Mouse (Mus musculus): Measurements from ENCODE around the gene Tnfsf14.

DNA sequence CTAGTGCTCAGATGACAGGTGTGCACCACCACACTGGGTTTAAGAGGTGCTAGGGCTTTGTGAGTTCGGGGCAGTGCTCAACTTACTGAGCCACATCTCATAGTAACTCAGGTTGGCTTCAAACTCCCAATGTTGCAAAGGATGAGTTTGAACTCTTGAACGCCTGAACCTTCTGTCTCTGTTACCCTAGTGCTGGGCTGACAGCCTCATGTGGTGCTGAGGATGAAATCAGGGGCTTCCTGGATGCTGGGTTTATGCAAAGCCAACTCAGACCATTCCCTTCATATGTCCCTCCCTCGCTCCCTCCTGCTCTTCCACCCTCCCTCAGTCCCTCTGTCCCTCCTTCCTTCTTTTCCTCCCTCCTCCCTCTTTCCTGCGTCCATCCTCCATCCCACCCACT lies 45.6 kb downstream of the Tnfsf14 start:
- TF ChIP-seq MAFK (IDR thresholded peaks at IDR 0.05; ENCODE audit: insufficient read depth, low read depth, low read length) (no peak), CHD2 (IDR thresholded peaks at IDR 0.05; ENCODE audit: low read depth, low read length) (no peak), ZC3H11A (IDR thresholded peaks at IDR 0.05; ENCODE audit: borderline replicate concordance, low read depth, low read length) (no peak), ZNF384 (IDR thresholded peaks at IDR 0.05; ENCODE audit: low read depth, low read length) (no peak)

All from ES-E14 (cell line).